Mouse (Mus musculus) cerebral cortex, adult 2 months (tissue): Measurements from ENCODE around the gene Tbc1d16.

Source experiments
- WGBS: fragments of 180-500 bp; shearing (Covaris S2); methylation state at CpG from one replicate; pipeline ENCODE4 v1.1.7; 2018; 5-methylcytosine and 5-hydroxymethylcytosine counted together

The Tbc1d16 gene

GRCm38 (mm10) chr11:119208870-119209370 is 19.4 kb downstream of the Tbc1d16 start:
- 91% methylated on average over 20 of the region's 20 CpGs for WGBS

DNA sequence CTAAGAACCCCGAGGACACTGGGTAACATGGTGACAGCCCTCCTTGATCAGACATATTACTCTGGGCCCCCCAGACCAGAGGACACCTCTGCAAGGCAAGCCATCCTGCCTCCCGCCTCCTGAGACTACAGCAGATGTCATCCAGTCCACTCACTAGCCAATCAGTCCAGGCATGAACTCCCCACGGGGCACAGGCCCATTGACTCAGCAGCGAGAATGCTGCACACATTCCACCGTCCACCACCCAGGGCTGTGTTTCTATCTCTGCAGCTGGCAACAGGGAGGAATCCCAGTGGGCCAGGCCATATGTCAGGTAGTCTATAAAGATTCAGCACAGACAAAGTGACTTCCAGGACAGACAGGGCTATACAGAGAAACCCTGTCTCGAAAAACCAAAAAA is 20.3 kb downstream of the Tbc1d16 start:
- 81% methylated on average over 6 of the region's 6 CpGs for WGBS

GRCm38 (mm10) chr11:119206562-119206961 is 21.7 kb downstream of the Tbc1d16 start:
- 54% methylated on average over 5 of the region's 5 CpGs for WGBS

DNA sequence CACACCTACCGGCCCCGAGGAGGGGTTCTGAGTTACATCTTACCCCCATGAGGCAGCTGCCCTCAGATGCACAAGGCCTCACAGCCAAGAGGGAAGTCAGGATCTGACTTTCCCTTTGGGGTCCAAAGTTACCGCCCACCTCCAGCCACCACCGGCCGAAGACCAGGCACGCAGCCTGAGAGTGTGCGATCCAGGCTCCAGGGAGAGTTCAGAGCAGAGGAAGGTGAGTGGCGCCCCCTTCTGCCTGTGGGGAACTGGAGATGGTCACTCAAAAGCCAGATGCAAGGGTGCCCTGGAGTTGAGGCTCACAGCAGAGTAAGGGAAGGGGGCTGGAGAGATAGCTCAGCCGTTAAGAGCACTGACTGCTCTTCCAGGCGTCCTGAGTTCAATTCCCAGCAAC is 22.6 kb downstream of the Tbc1d16 start:
- 89% methylated on average over 10 of the region's 10 CpGs for WGBS

GRCm38 (mm10) chr11:119203423-119203822 is 24.9 kb downstream of the Tbc1d16 start:
- WGBS, result 68% methylated on average over 5 of the region's 5 CpGs

DNA sequence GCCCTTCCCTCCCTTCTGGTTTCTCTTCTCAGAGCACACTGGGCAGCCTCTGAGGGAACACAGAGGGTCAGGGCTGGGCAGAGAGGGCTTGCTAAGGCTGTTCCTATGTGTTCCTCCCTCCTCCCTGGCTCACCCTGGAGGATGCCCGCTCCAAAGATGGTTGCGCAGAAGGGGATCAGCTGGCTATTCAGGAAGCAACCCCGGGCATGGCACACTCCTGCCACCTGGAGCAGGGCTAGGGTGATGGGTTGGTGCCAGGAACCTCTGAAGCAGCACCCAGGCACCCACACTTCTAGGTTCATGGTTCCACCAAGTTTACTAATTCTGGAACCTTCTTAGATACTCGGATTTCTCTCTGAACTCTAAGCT is 29.1 kb downstream of the Tbc1d16 start:
- WGBS, result 75% methylated on average over 4 of the region's 4 CpGs

DNA sequence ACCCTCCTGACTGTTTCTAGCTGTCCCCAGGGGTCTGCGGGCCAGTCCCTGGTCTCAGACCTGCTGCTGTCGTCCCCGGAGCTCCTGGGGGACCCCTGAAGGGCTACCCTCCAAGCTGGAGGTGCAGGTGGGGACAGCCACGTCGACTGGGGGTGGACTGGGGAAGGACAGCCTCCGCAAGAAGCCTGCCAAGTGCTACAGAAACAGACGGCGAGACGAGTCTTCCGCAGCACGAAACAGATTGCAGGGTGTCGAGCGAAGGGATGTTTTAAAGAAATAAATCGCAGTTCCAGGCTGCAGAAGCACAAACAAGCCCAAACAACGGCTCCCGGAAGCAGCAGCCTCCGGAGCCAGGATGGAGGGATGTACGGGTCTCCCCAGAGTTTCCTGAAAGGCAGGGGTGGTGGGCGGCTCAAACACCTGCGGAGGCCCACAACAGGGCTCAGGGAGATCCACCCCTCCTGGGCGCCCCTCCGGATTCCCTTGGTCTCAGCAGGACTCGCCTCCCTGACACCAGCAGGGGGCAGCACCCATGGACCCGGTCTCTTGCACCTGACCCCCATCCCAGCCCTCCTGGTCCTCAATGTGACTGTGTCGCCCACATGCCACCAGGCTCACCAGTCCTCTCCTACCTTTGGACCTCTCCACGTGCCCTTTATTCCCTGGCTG is 29.6 kb downstream of the Tbc1d16 start:
- WGBS, result 23% methylated on average over 26 of the region's 26 CpGs

- 59% methylated on average over 18 of the region's 18 CpGs for WGBS
Measured at GRCm38 (mm10) chr11:119197618-119198563, 30.4 kb downstream of the Tbc1d16 start.

- 86% methylated on average over 9 of the region's 9 CpGs for WGBS
Measured at GRCm38 (mm10) chr11:119192605-119193004, 35.7 kb downstream of the Tbc1d16 start.

DNA sequence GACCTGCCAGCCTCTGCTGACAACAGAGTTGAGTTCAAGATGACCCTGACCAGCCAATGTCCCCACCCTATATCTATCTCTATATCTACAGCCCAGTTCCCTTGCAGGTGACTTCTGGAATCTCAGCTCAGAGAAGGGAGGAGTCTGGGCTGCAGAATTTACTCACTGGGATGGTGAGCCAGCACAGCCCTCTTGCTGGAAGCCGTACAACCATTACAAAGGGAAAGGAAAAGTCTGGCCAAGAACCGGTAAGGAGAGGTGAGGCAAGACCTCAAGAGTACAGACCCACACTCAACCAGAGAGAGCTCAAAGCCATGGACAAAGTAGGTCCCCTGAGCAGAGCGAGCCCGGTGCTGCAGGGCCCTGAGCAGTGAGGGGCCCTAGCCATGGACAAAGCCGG is 36.1 kb downstream of the Tbc1d16 start:
- WGBS, result 83% methylated on average over 5 of the region's 5 CpGs

DNA sequence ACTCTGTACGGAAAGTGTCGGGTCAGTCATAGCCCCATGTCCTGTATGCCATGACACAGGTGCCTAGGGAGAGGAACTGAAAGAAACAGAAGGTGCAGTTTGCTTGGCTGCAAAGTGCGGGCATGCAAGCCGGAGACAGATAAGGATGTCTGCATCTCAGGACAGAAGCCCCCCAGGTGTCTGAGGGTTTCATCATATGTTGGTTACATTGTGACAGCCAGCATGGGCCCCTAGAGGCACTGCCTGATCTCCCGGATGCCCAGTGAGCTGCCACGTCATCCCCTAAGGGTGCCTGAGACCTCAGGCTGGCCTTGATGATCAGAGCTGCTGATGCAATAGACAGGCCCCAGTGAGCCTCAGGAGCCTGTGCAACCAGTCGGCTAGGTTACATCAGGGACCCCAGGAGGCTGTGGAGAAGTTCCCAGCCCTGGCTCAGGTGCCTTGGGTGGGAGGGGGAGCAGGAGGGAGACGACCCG is 36.7 kb downstream of the Tbc1d16 start:
- 92% methylated on average over 9 of the region's 9 CpGs for WGBS

- WGBS, result 34% methylated on average over 11 of the region's 11 CpGs
Measured at GRCm38 (mm10) chr11:119190498-119190897, 37.8 kb downstream of the Tbc1d16 start.

DNA sequence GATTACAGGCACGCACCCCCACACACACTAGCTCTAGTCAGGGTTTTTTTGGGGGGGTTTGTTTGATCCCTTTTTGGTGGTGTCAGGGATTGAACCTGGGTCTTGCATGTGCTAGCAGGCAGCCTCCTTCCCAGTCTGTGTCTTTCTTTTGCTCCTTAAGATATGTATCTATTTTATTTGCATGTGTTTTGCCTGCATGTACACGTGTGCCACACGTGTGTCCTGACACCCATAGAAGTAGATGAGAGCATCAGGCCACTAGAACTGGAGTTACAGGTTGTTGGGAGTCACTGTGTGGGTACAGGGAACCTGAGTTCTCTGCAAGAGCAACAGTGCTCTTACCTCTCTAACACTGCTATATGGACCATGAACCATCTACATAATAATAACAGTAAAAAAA is 39.0 kb downstream of the Tbc1d16 start:
- 95% methylated on average over 3 of the region's 3 CpGs for WGBS

- 57% methylated on average over 6 of the region's 6 CpGs for WGBS
Measured at GRCm38 (mm10) chr11:119188389-119188788, 39.9 kb downstream of the Tbc1d16 start.

DNA sequence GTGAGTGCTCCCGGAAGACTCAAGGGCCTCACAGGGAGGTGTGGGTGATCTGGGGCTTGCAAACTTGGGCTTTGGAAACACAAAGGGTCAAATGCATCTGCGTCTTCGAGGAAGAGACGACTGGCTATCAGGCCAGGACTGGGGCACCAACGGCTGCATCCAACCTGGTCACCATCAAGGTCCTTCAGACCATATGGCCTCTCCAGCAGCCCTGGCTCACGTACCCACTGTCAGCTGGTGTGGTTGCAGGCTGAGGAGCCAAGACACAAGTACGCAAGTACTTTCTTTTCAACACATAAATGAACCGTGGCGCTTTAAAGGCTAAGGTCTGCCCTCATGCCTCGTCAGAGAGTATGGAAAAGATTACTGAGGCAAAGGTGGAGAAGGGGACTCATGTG is 40.5 kb downstream of the Tbc1d16 start:
- 75% methylated on average over 10 of the region's 10 CpGs for WGBS

- 51% methylated on average over 25 of the region's 25 CpGs for WGBS
Measured at GRCm38 (mm10) chr11:119186989-119187799, 41.1 kb downstream of the Tbc1d16 start.

- 79% methylated on average over 3 of the region's 3 CpGs for WGBS
Measured at GRCm38 (mm10) chr11:119186381-119186780, 41.9 kb downstream of the Tbc1d16 start.

- WGBS, result 82% methylated on average over 15 of the region's 15 CpGs
Measured at GRCm38 (mm10) chr11:119183684-119184310, 44.5 kb downstream of the Tbc1d16 start.

DNA sequence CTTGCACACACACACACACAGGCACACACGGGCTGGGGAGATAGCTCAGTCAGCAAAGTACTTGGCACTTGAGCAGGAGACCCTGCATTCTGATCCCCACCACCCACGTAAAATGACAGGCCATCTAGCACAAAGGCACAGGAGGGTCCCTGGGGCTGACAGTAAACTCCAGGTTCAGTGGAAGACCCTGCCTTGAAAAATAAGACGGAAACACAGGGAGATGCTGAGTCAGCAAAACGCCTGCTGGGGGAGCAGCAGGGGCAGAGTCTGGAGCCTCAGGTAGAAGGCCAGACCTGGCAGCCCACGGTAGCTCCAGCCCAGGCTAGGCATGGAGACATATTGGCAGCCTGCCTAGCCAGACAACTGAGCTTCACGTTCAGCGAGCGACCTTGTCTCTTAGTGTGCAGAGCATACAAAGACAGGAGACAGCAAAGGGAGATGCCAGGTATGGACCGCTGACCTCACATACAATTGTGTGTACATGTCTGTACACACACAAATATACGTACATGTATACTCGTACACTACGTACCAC is 46.4 kb downstream of the Tbc1d16 start:
- WGBS, result 88% methylated on average over 12 of the region's 12 CpGs

- 79% methylated on average over 14 of the region's 14 CpGs for WGBS
Measured at GRCm38 (mm10) chr11:119180824-119181582, 47.3 kb downstream of the Tbc1d16 start.
